Mouse (Mus musculus): ENCODE measurements around the gene Ankrd44. TPM values are rescaled to one million over a fixed set of nuclear protein-coding genes. Genes with fewer than 3 reads are reported as not detected.

Ankrd44 gene
- polyA plus RNA-seq (2014; fragmentation: Illumina TruSeq; extraction: RNeasy Lipid Tissue Mini Kit (QIAGEN cat#74804)), result 44.8 TPM

GRCm38 (mm10) chr1:54925971-54926771, at the start of gene Ankrd44:
Gene Ankrd44, minus strand, starts transcription at chr1:54926387.

Other genes with a start within 250 kb of the Ankrd44 start
- gene Sf3b1, start 101.1 kb upstream of the Ankrd44 start, polyA plus RNA-seq (2014; fragmentation: Illumina TruSeq; extraction: RNeasy Lipid Tissue Mini Kit (QIAGEN cat#74804)), result 347 TPM
- 99.4 TPM for gene Coq10b, start 126.4 kb upstream of the Ankrd44 start, polyA plus RNA-seq (2014; fragmentation: Illumina TruSeq; extraction: RNeasy Lipid Tissue Mini Kit (QIAGEN cat#74804))
- 696 TPM for gene Hspe1, start 161.7 kb upstream of the Ankrd44 start, polyA plus RNA-seq (2014; fragmentation: Illumina TruSeq; extraction: RNeasy Lipid Tissue Mini Kit (QIAGEN cat#74804))
- gene Hspd1, start 161.9 kb upstream of the Ankrd44 start, polyA plus RNA-seq (2014; fragmentation: Illumina TruSeq; extraction: RNeasy Lipid Tissue Mini Kit (QIAGEN cat#74804)), result 1,148 TPM
- gene Mob4, start 204.8 kb upstream of the Ankrd44 start, polyA plus RNA-seq (2014; fragmentation: Illumina TruSeq; extraction: RNeasy Lipid Tissue Mini Kit (QIAGEN cat#74804)), result 380 TPM